Mouse (Mus musculus): ENCODE results near the gene Tfap2b.

GRCm38 (mm10) chr1:19233857-19234256 is 25.1 kb downstream of the Tfap2b start:
- TF ChIP-seq JUND (conservative IDR thresholded peaks at IDR 0.05; ENCODE audit: low read depth, low read length) = no peak
- TF ChIP-seq POLR2A (IDR thresholded peaks at IDR 0.05; ENCODE audit: low read depth, low read length) = no peak

Measured in CH12.LX (cell line).